In genomic region chr2:30351149-30351548, GRCm38 (mm10) we compare ENCODE assay signal across 12 mouse cellular contexts. TPM values are rescaled to one million over a fixed set of nuclear protein-coding genes. Genes with fewer than 3 reads are reported as not detected.
DNase-seq lines count a peak whose midpoint lies in the region; ATAC-seq and TF ChIP-seq lines count a peak whose summit lies in the region.
"Had no signal": no experiment of that assay in that cellular context is flagged by ENCODE, and none has a peak within 500 bp of the region (broad histone marks: within the 10 kb centered on the region; RNA-seq: fewer than 3 reads in every experiment).

No protein-coding gene starts in this region.

- 66% methylated on average over 2 of the region's 2 CpGs for WGBS in intestine, postnatal 0 days
- WGBS in intestine, embryonic 16.5 days = 76% methylated on average over 2 of the region's 2 CpGs
- 50% methylated on average over 2 of the region's 2 CpGs for WGBS in stomach, postnatal 0 days
- WGBS in neural tube, embryonic 15.5 days = 85% methylated on average over 2 of the region's 2 CpGs

- DNase-seq in adrenal gland, adult 2 months = peak; percentile 36
- DNase-seq in adrenal gland, postnatal 36 days = no peak
- peak; percentile 16 to 23 for DNase-seq in right cerebral cortex, postnatal 10 days (ENCODE audit: low spot score in 2 of 2)
- DNase-seq in right cerebral cortex, postnatal 14 days = no peak
- no peak for DNase-seq in stomach, postnatal 0 days (ENCODE audit: low spot score)
- DNase-seq: cerebellum, postnatal 25 days had no signal

- H3K4me1 ChIP-seq in intestine, postnatal 0 days (replicated peaks; ENCODE audit: control insufficient read depth, insufficient read depth, low read length) = no peaks in the 10 kb centered on the region
- H3K4me1 ChIP-seq in intestine, embryonic 16.5 days (ENCODE audit: control insufficient read depth, insufficient read depth, low read length) = peaks cover 5% of the 10 kb centered on the region; the same call in 1 of the 2 replicates
- H3K4me1 ChIP-seq in stomach, postnatal 0 days (replicated peaks; ENCODE audit: control insufficient read depth, insufficient read depth) = peaks cover under 1% of the 10 kb centered on the region; the same call in 1 of the 2 replicates
- peaks cover 14% of the 10 kb centered on the region for H3K4me1 ChIP-seq in neural tube, embryonic 15.5 days
- H3K4me1 ChIP-seq: midbrain, embryonic 12.5 days had no signal

- no peaks in the 10 kb centered on the region for H3K27me3 ChIP-seq in intestine, postnatal 0 days (replicated peaks; ENCODE audit: control insufficient read depth, insufficient read depth, low read length)
- no peaks in the 10 kb centered on the region for H3K27me3 ChIP-seq in intestine, embryonic 16.5 days (replicated peaks; ENCODE audit: control insufficient read depth, insufficient read depth, low read length)
- no peaks in the 10 kb centered on the region for H3K27me3 ChIP-seq in stomach, postnatal 0 days (ENCODE audit: control insufficient read depth, insufficient read depth, low read length)
- H3K27me3 ChIP-seq in neural tube, embryonic 15.5 days (replicated peaks) = no peaks in the 10 kb centered on the region
- H3K27me3 ChIP-seq: limb, embryonic 15.5 days; midbrain, embryonic 12.5 days had no signal

- H3K9ac ChIP-seq in intestine, postnatal 0 days (ENCODE audit: low read depth, low read length) = no peak overlapping the region
- H3K9ac ChIP-seq in intestine, embryonic 16.5 days (ENCODE audit: low read depth, low read length) = no peak overlapping the region
- H3K9ac ChIP-seq in stomach, postnatal 0 days (ENCODE audit: low read length) = no peak overlapping the region
- H3K9ac ChIP-seq in neural tube, embryonic 15.5 days (replicated peaks) = no peak overlapping the region
- H3K9ac ChIP-seq: limb, embryonic 15.5 days; midbrain, embryonic 12.5 days had no signal

- TF ChIP-seq CTCF in intestine, postnatal 0 days (IDR thresholded peaks at IDR 0.05; ENCODE audit: low read depth) = peak; percentile 57
- TF ChIP-seq CTCF in stomach, postnatal 0 days (IDR thresholded peaks at IDR 0.05; ENCODE audit: low read depth) = peak; percentile 60

- H3K9me3 ChIP-seq in intestine, postnatal 0 days (ENCODE audit: control insufficient read depth) = no peaks in the 10 kb centered on the region
- H3K9me3 ChIP-seq in intestine, embryonic 16.5 days (ENCODE audit: control insufficient read depth, low read length) = no peaks in the 10 kb centered on the region
- no peaks in the 10 kb centered on the region for H3K9me3 ChIP-seq in stomach, postnatal 0 days (ENCODE audit: control insufficient read depth, low read length)
- no peaks in the 10 kb centered on the region for H3K9me3 ChIP-seq in neural tube, embryonic 15.5 days (replicated peaks)
- H3K9me3 ChIP-seq: hindbrain, embryonic 10.5 days; limb, embryonic 15.5 days; midbrain, embryonic 12.5 days had no signal

- ATAC-seq in intestine, postnatal 0 days = no peak
- no peak for ATAC-seq in intestine, embryonic 16.5 days
- no peak for ATAC-seq in stomach, postnatal 0 days (ENCODE audit: low FRiP score, low TSS enrichment)
- no peak for ATAC-seq in neural tube, embryonic 15.5 days (ENCODE audit: low FRiP score)

- H3K4me3 ChIP-seq in intestine, postnatal 0 days (ENCODE audit: low read depth, low read length) = no peak overlapping the region
- H3K4me3 ChIP-seq in intestine, embryonic 16.5 days (ENCODE audit: low read length) = no peak overlapping the region
- no peak overlapping the region for H3K4me3 ChIP-seq in stomach, postnatal 0 days (ENCODE audit: low read depth, low read length)
- H3K4me3 ChIP-seq in neural tube, embryonic 15.5 days (replicated peaks) = no peak overlapping the region
- H3K4me3 ChIP-seq: hindbrain, embryonic 10.5 days; limb, embryonic 15.5 days; midbrain, embryonic 12.5 days had no signal

- no peak for TF ChIP-seq EP300 in stomach, postnatal 0 days (optimal IDR thresholded peaks at IDR 0.05)

- no peak overlapping the region for H3K4me2 ChIP-seq in intestine, postnatal 0 days (replicated peaks; ENCODE audit: low read depth)
- H3K4me2 ChIP-seq in intestine, embryonic 16.5 days (ENCODE audit: low read depth, low read length) = no peak overlapping the region
- no peak overlapping the region for H3K4me2 ChIP-seq in stomach, postnatal 0 days (replicated peaks; ENCODE audit: low read depth)
- H3K4me2 ChIP-seq in neural tube, embryonic 15.5 days = no peak overlapping the region
- H3K4me2 ChIP-seq: limb, embryonic 15.5 days; midbrain, embryonic 12.5 days had no signal

- H3K27ac ChIP-seq in intestine, postnatal 0 days (ENCODE audit: low read depth, low read length) = no peak overlapping the region
- no peak overlapping the region for H3K27ac ChIP-seq in intestine, embryonic 16.5 days (ENCODE audit: low read length)
- H3K27ac ChIP-seq in stomach, postnatal 0 days (replicated peaks) = no peak overlapping the region
- no peak overlapping the region for H3K27ac ChIP-seq in neural tube, embryonic 15.5 days (replicated peaks)
- H3K27ac ChIP-seq: hindbrain, embryonic 10.5 days; limb, embryonic 15.5 days; midbrain, embryonic 12.5 days had no signal

- H3K36me3 ChIP-seq in intestine, postnatal 0 days (ENCODE audit: control insufficient read depth, insufficient read depth) = peaks cover 73% of the 10 kb centered on the region
- peaks cover 11% of the 10 kb centered on the region; the same call in 1 of the 2 replicates for H3K36me3 ChIP-seq in intestine, embryonic 16.5 days (ENCODE audit: control insufficient read depth, insufficient read depth, low read length)
- H3K36me3 ChIP-seq in stomach, postnatal 0 days (ENCODE audit: control insufficient read depth, insufficient read depth, low read length) = peaks cover 13% of the 10 kb centered on the region
- H3K36me3 ChIP-seq in neural tube, embryonic 15.5 days = peaks cover 74% of the 10 kb centered on the region

RNA-seq across cellular contexts. Expression of gene Sh3glb2, which starts 8.0 kb away (rescaled TPM):
- 10 to 100 TPM; 74.8 to 80.1 TPM for total RNA-seq in adrenal gland, adult 2 months (2021)
- 270 and 325 TPM in 2 replicates for polyA plus RNA-seq in adrenal gland, adult 2 months (2012; rRNA removed)
- total RNA-seq in adrenal gland, postnatal 36 days (2021) = 10 to 100 TPM; 68.2 to 69.5 TPM
- polyA plus RNA-seq in intestine, postnatal 0 days (2015; fragmentation: Nextera tagmentation; extraction: Ambion mirVana) = 38.1 TPM in 2 replicates
- 68.6 and 71.4 TPM in 2 replicates for polyA plus RNA-seq in intestine, embryonic 16.5 days (2015; fragmentation: Nextera tagmentation; extraction: Ambion mirVana)
- polyA plus RNA-seq in stomach, postnatal 0 days (2015; fragmentation: Nextera tagmentation; extraction: Ambion mirVana) = 84.9 and 102 TPM in 2 replicates
- 174 and 200 TPM in 2 replicates for polyA plus RNA-seq in neural tube, embryonic 15.5 days (2015; fragmentation: Nextera tagmentation; extraction: Ambion mirVana)

RNA-seq across cellular contexts. Expression of gene Miga2, which starts 12.9 kb away (rescaled TPM):
- total RNA-seq in adrenal gland, adult 2 months (2021) = 100 to 1,000 TPM in 1 of 2 experiments, 10 to 100 TPM in 1; 71.7 to 111 TPM
- 55.8 and 68.1 TPM in 2 replicates for polyA plus RNA-seq in adrenal gland, adult 2 months (2012; rRNA removed)
- total RNA-seq in adrenal gland, postnatal 36 days (2021) = 10 to 100 TPM; 72.9 to 89.7 TPM
- 12.6 TPM in 2 replicates for polyA plus RNA-seq in intestine, postnatal 0 days (2015; fragmentation: Nextera tagmentation; extraction: Ambion mirVana)
- polyA plus RNA-seq in intestine, embryonic 16.5 days (2015; fragmentation: Nextera tagmentation; extraction: Ambion mirVana) = 23.1 and 24.7 TPM in 2 replicates
- polyA plus RNA-seq in stomach, postnatal 0 days (2015; fragmentation: Nextera tagmentation; extraction: Ambion mirVana) = 16.8 and 17.8 TPM in 2 replicates
- polyA plus RNA-seq in neural tube, embryonic 15.5 days (2015; fragmentation: Nextera tagmentation; extraction: Ambion mirVana) = 32.7 and 35.8 TPM in 2 replicates

RNA-seq across cellular contexts. Expression of gene Dolpp1, which starts 40.9 kb away (rescaled TPM):
- 10 to 100 TPM; 16.5 to 21.9 TPM for total RNA-seq in adrenal gland, adult 2 months (2021)
- 70.6 and 82.0 TPM in 2 replicates for polyA plus RNA-seq in adrenal gland, adult 2 months (2012; rRNA removed)
- 10 to 100 TPM; 18.2 to 18.7 TPM for total RNA-seq in adrenal gland, postnatal 36 days (2021)
- polyA plus RNA-seq in intestine, postnatal 0 days (2015; fragmentation: Nextera tagmentation; extraction: Ambion mirVana) = 39.5 and 41.5 TPM in 2 replicates
- 59.4 and 63.3 TPM in 2 replicates for polyA plus RNA-seq in intestine, embryonic 16.5 days (2015; fragmentation: Nextera tagmentation; extraction: Ambion mirVana)
- 29.8 and 32.9 TPM in 2 replicates for polyA plus RNA-seq in stomach, postnatal 0 days (2015; fragmentation: Nextera tagmentation; extraction: Ambion mirVana)
- 59.0 and 63.2 TPM in 2 replicates for polyA plus RNA-seq in neural tube, embryonic 15.5 days (2015; fragmentation: Nextera tagmentation; extraction: Ambion mirVana)

Comparison
In these comparisons a context has a peak if more than half of its experiments do, and no peak if none do; other contexts are left out.
1. DNase-seq: peak in adrenal gland, adult 2 months (single experiment) and right cerebral cortex, postnatal 10 days (2 of 2); none in adrenal gland, postnatal 36 days (0 of 2), right cerebral cortex, postnatal 14 days (single experiment) and stomach, postnatal 0 days (single experiment).